Mouse (Mus musculus): ENCODE measurements around the gene Agap1. TPM values are rescaled to one million over a fixed set of nuclear protein-coding genes. Genes with fewer than 3 reads are reported as not detected.

Agap1 gene
- polyA plus RNA-seq, 1 experiment from 2014 or later: 10.8 TPM

DNA sequence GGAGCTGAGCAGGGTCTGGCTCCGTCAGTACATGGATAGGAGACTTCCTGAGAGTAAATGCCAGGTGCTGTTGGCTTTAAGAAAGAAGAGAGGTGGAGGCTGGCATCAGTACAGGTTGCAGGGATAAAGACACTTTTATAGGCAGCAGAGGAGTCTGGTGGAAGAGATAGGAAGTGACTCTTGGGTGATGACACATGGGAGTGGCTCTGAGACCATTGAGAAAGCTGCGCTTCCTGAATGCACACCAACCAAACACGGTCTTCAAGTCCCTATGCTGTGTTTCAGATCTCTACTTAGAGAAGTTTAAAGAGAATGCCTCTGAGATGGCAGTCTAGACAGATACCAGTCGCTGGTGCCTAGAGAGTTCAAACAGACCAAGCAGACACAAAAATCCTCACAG, 108.8 kb downstream of the Agap1 start:
- Histone ChIP-seq H3K4me1 (ENCODE audit: control insufficient read depth, insufficient read depth, low read length) (peaks cover 45% of the 10 kb centered on the region), H3K9ac (ENCODE audit: low read depth, low read length) (no peak overlapping the region), H3K4me3 (ENCODE audit: low read depth, low read length) (no peak overlapping the region), H3K36me3 (ENCODE audit: control insufficient read depth, insufficient read depth, low read length) (no peaks in the 10 kb centered on the region), H3K4me2 (no peak overlapping the region), H3K27ac (ENCODE audit: low read depth, low read length) (no peak overlapping the region), H3K9me3 (replicated peaks; ENCODE audit: control insufficient read depth, low read length) (no peaks in the 10 kb centered on the region), H3K27me3 (ENCODE audit: control insufficient read depth, insufficient read depth, low read length) (no peaks in the 10 kb centered on the region)
- 51% methylated on average over 4 of the region's 4 CpGs for WGBS (ENCODE audit: insufficient replicate concordance)
- no peak for ATAC-seq (replicated peaks; ENCODE audit: insufficient number of reproducible peaks, low FRiP score, low TSS enrichment)

GRCm38 (mm10) chr1:89566578-89567488, 112.2 kb downstream of the Agap1 start:
- Histone ChIP-seq H3K9ac (ENCODE audit: low read depth, low read length) (no peak overlapping the region), H3K27me3 (ENCODE audit: control insufficient read depth, insufficient read depth, low read length) (no peaks in the 10 kb centered on the region), H3K4me3 (ENCODE audit: low read depth, low read length) (no peak overlapping the region), H3K4me1 (ENCODE audit: control insufficient read depth, insufficient read depth, low read length) (peaks cover 66% of the 10 kb centered on the region), H3K27ac (ENCODE audit: low read depth, low read length) (no peak overlapping the region), H3K36me3 (ENCODE audit: control insufficient read depth, insufficient read depth, low read length) (no peaks in the 10 kb centered on the region), H3K9me3 (replicated peaks; ENCODE audit: control insufficient read depth, low read length) (no peaks in the 10 kb centered on the region), H3K4me2 (no peak overlapping the region)
- 0 out of 2 replicates have a peak, but pooled peaks have one; percentile 32 for ATAC-seq (replicated peaks; ENCODE audit: insufficient number of reproducible peaks, low FRiP score, low TSS enrichment)
- 23% methylated on average over 9 of the region's 9 CpGs for WGBS (ENCODE audit: insufficient replicate concordance)

- WGBS (ENCODE audit: insufficient replicate concordance): 66% methylated on average over 6 of the region's 6 CpGs
- no peak overlapping the region for H3K9ac ChIP-seq (ENCODE audit: low read depth, low read length)
- H3K9me3 ChIP-seq (replicated peaks; ENCODE audit: control insufficient read depth, low read length): no peaks in the 10 kb centered on the region
- no peak overlapping the region for H3K27ac ChIP-seq (ENCODE audit: low read depth, low read length)
- no peaks in the 10 kb centered on the region for H3K27me3 ChIP-seq (ENCODE audit: control insufficient read depth, insufficient read depth, low read length)
- H3K4me3 ChIP-seq (ENCODE audit: low read depth, low read length): no peak overlapping the region
- no peak; the same call in 1 of the 2 replicates for ATAC-seq (replicated peaks; ENCODE audit: insufficient number of reproducible peaks, low FRiP score, low TSS enrichment)
- peaks cover 56% of the 10 kb centered on the region for H3K4me1 ChIP-seq (ENCODE audit: control insufficient read depth, insufficient read depth, low read length)
- H3K36me3 ChIP-seq (ENCODE audit: control insufficient read depth, insufficient read depth, low read length): no peaks in the 10 kb centered on the region
- H3K4me2 ChIP-seq: no peak overlapping the region
Measured at GRCm38 (mm10) chr1:89568546-89569405, 114.2 kb downstream of the Agap1 start.

GRCm38 (mm10) chr1:89570522-89571299, 116.1 kb downstream of the Agap1 start:
- no peak overlapping the region for H3K4me2 ChIP-seq
- H3K4me1 ChIP-seq (ENCODE audit: control insufficient read depth, insufficient read depth, low read length): peaks cover 55% of the 10 kb centered on the region
- no peaks in the 10 kb centered on the region for H3K9me3 ChIP-seq (replicated peaks; ENCODE audit: control insufficient read depth, low read length)
- H3K36me3 ChIP-seq (ENCODE audit: control insufficient read depth, insufficient read depth, low read length): no peaks in the 10 kb centered on the region
- H3K9ac ChIP-seq (ENCODE audit: low read depth, low read length): no peak overlapping the region
- no peaks in the 10 kb centered on the region for H3K27me3 ChIP-seq (ENCODE audit: control insufficient read depth, insufficient read depth, low read length)
- H3K4me3 ChIP-seq (ENCODE audit: low read depth, low read length): no peak overlapping the region
- ATAC-seq (replicated peaks; ENCODE audit: insufficient number of reproducible peaks, low FRiP score, low TSS enrichment): no peak
- no peak overlapping the region for H3K27ac ChIP-seq (ENCODE audit: low read depth, low read length)
- 58% methylated on average over 4 of the region's 4 CpGs for WGBS (ENCODE audit: insufficient replicate concordance)

- Histone ChIP-seq H3K4me3 (ENCODE audit: low read depth, low read length) (no peak overlapping the region), H3K4me2 (no peak overlapping the region), H3K9ac (ENCODE audit: low read depth, low read length) (no peak overlapping the region), H3K9me3 (replicated peaks; ENCODE audit: control insufficient read depth, low read length) (no peaks in the 10 kb centered on the region), H3K4me1 (ENCODE audit: control insufficient read depth, insufficient read depth, low read length) (peaks cover 49% of the 10 kb centered on the region), H3K27ac (ENCODE audit: low read depth, low read length) (no peak overlapping the region), H3K27me3 (ENCODE audit: control insufficient read depth, insufficient read depth, low read length) (no peaks in the 10 kb centered on the region), H3K36me3 (ENCODE audit: control insufficient read depth, insufficient read depth, low read length) (no peaks in the 10 kb centered on the region)
- ATAC-seq (replicated peaks; ENCODE audit: insufficient number of reproducible peaks, low FRiP score, low TSS enrichment): no peak
- 83% methylated on average over 4 of the region's 4 CpGs for whole genome bisulfite sequencing (ENCODE audit: insufficient replicate concordance)
Measured at GRCm38 (mm10) chr1:89573486-89573885, 118.9 kb downstream of the Agap1 start.

- peaks cover 37% of the 10 kb centered on the region for H3K4me1 ChIP-seq (ENCODE audit: control insufficient read depth, insufficient read depth, low read length)
- H3K4me2 ChIP-seq: no peak overlapping the region
- H3K9me3 ChIP-seq (replicated peaks; ENCODE audit: control insufficient read depth, low read length): no peaks in the 10 kb centered on the region
- WGBS (ENCODE audit: insufficient replicate concordance): 43% methylated on average over 7 of the region's 7 CpGs
- no peaks in the 10 kb centered on the region for H3K27me3 ChIP-seq (ENCODE audit: control insufficient read depth, insufficient read depth, low read length)
- H3K4me3 ChIP-seq (ENCODE audit: low read depth, low read length): no peak overlapping the region
- no peaks in the 10 kb centered on the region for H3K36me3 ChIP-seq (ENCODE audit: control insufficient read depth, insufficient read depth, low read length)
- no peak overlapping the region for H3K9ac ChIP-seq (ENCODE audit: low read depth, low read length)
- no peak overlapping the region for H3K27ac ChIP-seq (ENCODE audit: low read depth, low read length)
- ATAC-seq (replicated peaks; ENCODE audit: insufficient number of reproducible peaks, low FRiP score, low TSS enrichment): no peak
Measured at GRCm38 (mm10) chr1:89574941-89575890, 120.6 kb downstream of the Agap1 start.

DNA sequence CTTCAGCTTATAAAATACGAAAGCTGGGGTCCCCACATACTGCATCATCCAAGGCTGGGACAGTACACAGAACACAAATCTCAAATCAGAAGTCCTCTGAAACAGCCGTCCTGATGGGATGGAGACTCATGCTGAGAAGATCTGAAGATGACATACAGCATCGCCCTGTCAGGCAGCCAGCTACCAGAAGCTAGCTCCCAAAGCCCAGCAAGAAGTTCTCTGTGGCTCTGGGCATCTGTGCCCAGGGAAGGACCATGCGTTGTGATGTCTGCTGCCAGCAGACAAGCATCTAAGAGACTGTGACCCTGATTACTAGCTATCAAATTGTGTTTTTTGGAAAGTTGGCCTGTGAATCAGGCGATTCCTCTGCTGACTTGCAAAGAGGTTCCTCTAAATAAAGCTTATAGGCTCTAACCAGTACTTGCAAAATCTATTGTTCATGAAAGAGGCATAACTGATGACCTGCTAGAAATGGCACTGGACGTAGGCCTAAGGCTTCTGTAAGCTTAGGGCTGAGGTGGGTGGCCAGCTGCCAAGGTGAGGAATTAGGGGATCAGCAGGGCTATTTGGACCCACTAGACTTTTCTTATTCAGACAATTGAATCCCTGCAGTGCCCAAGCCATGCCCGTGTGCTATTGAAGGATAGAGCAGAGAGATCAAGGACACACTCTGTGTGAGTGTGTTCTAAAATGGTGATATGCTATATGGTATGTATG, 121.7 kb downstream of the Agap1 start:
- Histone ChIP-seq H3K4me2 (peak overlapping the region; percentile 48), H3K27me3 (ENCODE audit: control insufficient read depth, insufficient read depth, low read length) (peaks cover 7% of the 10 kb centered on the region), H3K4me1 (ENCODE audit: control insufficient read depth, insufficient read depth, low read length) (peaks cover 33% of the 10 kb centered on the region), H3K9me3 (replicated peaks; ENCODE audit: control insufficient read depth, low read length) (no peaks in the 10 kb centered on the region), H3K4me3 (ENCODE audit: low read depth, low read length) (no peak overlapping the region), H3K27ac (ENCODE audit: low read depth, low read length) (peak overlapping the region; percentile 68; the same call in 1 of the 2 replicates), H3K36me3 (ENCODE audit: control insufficient read depth, insufficient read depth, low read length) (no peaks in the 10 kb centered on the region), H3K9ac (ENCODE audit: low read depth, low read length) (peak overlapping the region; percentile 63; the same call in 1 of the 2 replicates)
- 65% methylated on average over 7 of the region's 7 CpGs for WGBS (ENCODE audit: insufficient replicate concordance)
- no peak for ATAC-seq (replicated peaks; ENCODE audit: insufficient number of reproducible peaks, low FRiP score, low TSS enrichment)

Measured in heart, embryonic 11.5 days (tissue).